Mouse (Mus musculus) layer of hippocampus, postnatal 10 days (tissue): ENCODE data around the gene Foxd1. TPM values are rescaled to one million over a fixed set of nuclear protein-coding genes. Genes with fewer than 3 reads are reported as not detected.

Experiments
- DNase-seq, 2 experiments: peaks; one replicate each; pipeline ENCODE4 v3.0.0; 2021; ENCODE audit warnings: low spot score in 2 of 2
- total RNA-seq, 2 experiments: library from RNA; stranded (reverse); gene quantifications; 2 replicates each; pipeline ENCODE4 v1.2.3; 2021

Gene Foxd1
- total RNA-seq, 2 experiments from 2014 or later: 1.5 to 1.6 TPM

GRCm38 (mm10) chr13:98383911-98384498, 30.0 kb downstream of the Foxd1 start:
- no peak for DNase-seq

GRCm38 (mm10) chr13:98385877-98386276, 31.8 kb downstream of the Foxd1 start:
- DNase-seq: no peak

GRCm38 (mm10) chr13:98389092-98389491, 35.0 kb downstream of the Foxd1 start:
- no peak for DNase-seq

- no peak for DNase-seq
These were observed 36.3 kb downstream of the Foxd1 start for GRCm38 (mm10) chr13:98390363-98390762.

GRCm38 (mm10) chr13:98390771-98391634, 37.0 kb downstream of the Foxd1 start:
- DNase-seq: peak; percentile 16 to 25

- no peak for DNase-seq
These were observed 37.6 kb downstream of the Foxd1 start for GRCm38 (mm10) chr13:98391635-98391990.

GRCm38 (mm10) chr13:98392031-98392430, 38.0 kb downstream of the Foxd1 start:
- no peak for DNase-seq

- DNase-seq: peak; percentile 22 to 29
These were observed 39.5 kb downstream of the Foxd1 start for GRCm38 (mm10) chr13:98393356-98394070.

Other genes with a start within 250 kb of the Foxd1 start
- gene Arhgef28, start 147.8 kb upstream of the Foxd1 start, total RNA-seq: 10 to 100 TPM; 76.3 to 80.5 TPM
- gene Utp15, start 91.2 kb upstream of the Foxd1 start, total RNA-seq: 10 to 100 TPM; 22.3 to 22.6 TPM
- gene Ankra2, start 91.2 kb upstream of the Foxd1 start, total RNA-seq: 10 to 100 TPM; 59.2 to 60.1 TPM
- gene Gm21976, start 74.4 kb upstream of the Foxd1 start, total RNA-seq: not detected
- 100 to 1,000 TPM; 240 to 268 TPM for gene Btf3, start 37.2 kb upstream of the Foxd1 start, total RNA-seq
- gene Gm10320, start 137.8 kb downstream of the Foxd1 start, total RNA-seq: not detected